Mouse (Mus musculus) forebrain, embryonic 13.5 days (tissue): ENCODE measurements around the gene Prox1. TPM values are rescaled to one million over a fixed set of nuclear protein-coding genes. Genes with fewer than 3 reads are reported as not detected.

Experiments used
- ATAC-seq: fragments of 200-750 bp; cut with Nextera tagmentation; 2 replicates; pipeline ENCODE4 v1.8.0; 2017
- H3K27ac ChIP-seq: fragments of 300-500 bp; sonication (generic); 2 replicates; pipeline ENCODE4 v1.5.1; 2015; ENCODE audit warnings: inconsistent platforms, mild to moderate bottlenecking, moderate library complexity
- H3K27me3 ChIP-seq: fragments of 300-500 bp; sonication (generic); 2 replicates; pipeline ENCODE4 v1.6.1; 2015; ENCODE audit warnings: mild to moderate bottlenecking, inconsistent platforms
- H3K36me3 ChIP-seq: fragments of 300-500 bp; sonication (generic); 2 replicates; pipeline ENCODE4 v1.6.1; 2015; ENCODE audit warnings: mild to moderate bottlenecking, inconsistent platforms; ENCODE audit not compliant: poor library complexity, severe bottlenecking
- H3K4me1 ChIP-seq: fragments of 300-500 bp; sonication (generic); 2 replicates; pipeline ENCODE4 v1.6.1; 2015; ENCODE audit warnings: inconsistent platforms
- H3K4me2 ChIP-seq: fragments of 300-500 bp; sonication (generic); 2 replicates; pipeline ENCODE4 v1.6.1; 2015; ENCODE audit warnings: inconsistent platforms, mild to moderate bottlenecking, moderate library complexity
- H3K4me3 ChIP-seq: fragments of 300-500 bp; sonication (generic); 2 replicates; pipeline ENCODE4 v1.5.1; 2015; ENCODE audit warnings: mild to moderate bottlenecking, inconsistent platforms
- H3K9ac ChIP-seq: fragments of 300-500 bp; sonication (generic); 2 replicates; pipeline ENCODE4 v1.6.1; 2015; ENCODE audit warnings: mild to moderate bottlenecking, inconsistent platforms
- H3K9me3 ChIP-seq: fragments of 300-500 bp; sonication (generic); replicated peaks from 2 replicates; pipeline ENCODE4 v1.6.1; 2016; ENCODE audit warnings: inconsistent platforms
- WGBS: fragments of 180-500 bp; shearing (Covaris S2); methylation state at CpG from one replicate; pipeline ENCODE4 v1.1.7; 2015; 5-methylcytosine and 5-hydroxymethylcytosine counted together
- polyA plus RNA-seq: library from polyadenylated mRNA; unstranded; fragments of >200 nt; fragmentation: Nextera tagmentation; extraction: Ambion mirVana; gene quantifications from 2 replicates; pipeline ENCODE4 v1.2.1, GENCODE M21; 2015

Prox1 gene
- polyA plus RNA-seq, 1 experiment from 2014 or later: 10.9 TPM

DNA sequence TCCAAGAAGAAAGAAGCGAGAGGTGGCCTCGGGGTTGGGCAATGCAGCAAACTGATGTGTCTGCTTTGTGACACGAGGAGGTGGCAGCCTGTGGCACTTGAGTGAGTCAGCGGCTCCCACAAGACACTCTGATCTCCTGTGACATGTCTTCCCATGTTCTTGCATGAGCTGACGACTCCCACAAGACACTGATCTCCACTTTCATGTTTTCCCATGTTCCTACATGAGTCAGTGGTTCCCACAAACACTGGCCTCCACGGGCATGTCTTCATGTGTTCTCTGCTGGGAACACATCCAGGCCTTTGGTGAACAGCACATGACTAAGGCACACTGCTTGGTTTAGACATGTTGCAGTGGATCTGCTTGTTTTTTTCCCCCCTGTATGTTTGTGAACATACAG is 58.8 kb downstream of the Prox1 start:
- WGBS: 72% methylated on average over 6 of the region's 6 CpGs
- H3K4me1 ChIP-seq: no peaks in the 10 kb centered on the region

DNA sequence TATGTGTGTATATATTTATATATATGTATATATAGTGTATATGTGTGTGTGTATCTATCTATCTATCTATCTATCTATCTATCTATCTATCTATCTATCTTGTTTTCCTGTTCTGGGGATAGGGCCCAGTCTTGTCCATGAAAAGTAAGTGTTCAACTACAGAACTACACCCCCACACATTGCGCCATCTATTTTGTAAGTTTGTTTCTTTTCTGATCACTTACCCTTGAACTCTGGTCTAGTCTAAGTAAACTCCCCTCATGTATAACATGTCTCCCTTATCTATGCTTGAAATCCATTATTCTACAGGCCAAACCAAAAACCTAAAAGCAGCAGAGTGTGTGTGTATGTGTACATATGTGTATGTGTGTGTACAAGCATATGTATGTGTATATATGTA is 62.9 kb downstream of the Prox1 start:
- ATAC-seq: no peak
- Histone ChIP-seq H3K4me1 (no peaks in the 10 kb centered on the region), H3K4me3 (no peak overlapping the region), H3K9ac (no peak overlapping the region), H3K36me3 (no peaks in the 10 kb centered on the region), H3K9me3 (peaks cover 5% of the 10 kb centered on the region; the same call in 1 of the 2 replicates), H3K4me2 (no peak overlapping the region), H3K27me3 (no peaks in the 10 kb centered on the region), H3K27ac (no peak overlapping the region)
- 94% methylated on average over 1 of the region's 1 CpGs for whole genome bisulfite sequencing

More for the DNA sequence above, 58.8 kb downstream of the Prox1 start:
- no peak for ATAC-seq
- H3K27me3 ChIP-seq: no peaks in the 10 kb centered on the region
- H3K36me3 ChIP-seq: no peaks in the 10 kb centered on the region
- H3K9ac ChIP-seq: no peak overlapping the region
- no peak overlapping the region for H3K4me3 ChIP-seq
- no peak overlapping the region for H3K27ac ChIP-seq
- peaks cover 5% of the 10 kb centered on the region; the same call in 1 of the 2 replicates for H3K9me3 ChIP-seq
- no peak overlapping the region for H3K4me2 ChIP-seq

GRCm38 (mm10) chr1:190106674-190107420 is 63.7 kb downstream of the Prox1 start:
- no peaks in the 10 kb centered on the region for H3K36me3 ChIP-seq
- no peak overlapping the region for H3K9ac ChIP-seq
- 84% methylated on average over 16 of the region's 16 CpGs for WGBS
- H3K27me3 ChIP-seq: no peaks in the 10 kb centered on the region
- H3K27ac ChIP-seq: no peak overlapping the region
- H3K9me3 ChIP-seq: peaks cover 5% of the 10 kb centered on the region; the same call in 1 of the 2 replicates
- ATAC-seq: no peak
- H3K4me2 ChIP-seq: no peak overlapping the region
- H3K4me1 ChIP-seq: no peaks in the 10 kb centered on the region
- H3K4me3 ChIP-seq: no peak overlapping the region

GRCm38 (mm10) chr1:190106060-190106459 is 64.5 kb downstream of the Prox1 start:
- H3K4me2 ChIP-seq: no peak overlapping the region
- H3K27me3 ChIP-seq: no peaks in the 10 kb centered on the region
- WGBS: 65% methylated on average over 5 of the region's 5 CpGs
- no peak overlapping the region for H3K4me3 ChIP-seq
- H3K36me3 ChIP-seq: no peaks in the 10 kb centered on the region
- no peak for ATAC-seq
- H3K9ac ChIP-seq: no peak overlapping the region
- no peak overlapping the region for H3K27ac ChIP-seq
- peaks cover 5% of the 10 kb centered on the region; the same call in 1 of the 2 replicates for H3K9me3 ChIP-seq
- no peaks in the 10 kb centered on the region for H3K4me1 ChIP-seq

GRCm38 (mm10) chr1:190093326-190093725 is 77.2 kb downstream of the Prox1 start:
- Histone ChIP-seq H3K9me3 (no peaks in the 10 kb centered on the region), H3K4me2 (no peak overlapping the region), H3K4me3 (no peak overlapping the region), H3K27me3 (no peaks in the 10 kb centered on the region), H3K4me1 (no peaks in the 10 kb centered on the region), H3K36me3 (no peaks in the 10 kb centered on the region), H3K27ac (no peak overlapping the region), H3K9ac (no peak overlapping the region)
- no peak for ATAC-seq
- WGBS: 86% methylated on average over 9 of the region's 9 CpGs

DNA sequence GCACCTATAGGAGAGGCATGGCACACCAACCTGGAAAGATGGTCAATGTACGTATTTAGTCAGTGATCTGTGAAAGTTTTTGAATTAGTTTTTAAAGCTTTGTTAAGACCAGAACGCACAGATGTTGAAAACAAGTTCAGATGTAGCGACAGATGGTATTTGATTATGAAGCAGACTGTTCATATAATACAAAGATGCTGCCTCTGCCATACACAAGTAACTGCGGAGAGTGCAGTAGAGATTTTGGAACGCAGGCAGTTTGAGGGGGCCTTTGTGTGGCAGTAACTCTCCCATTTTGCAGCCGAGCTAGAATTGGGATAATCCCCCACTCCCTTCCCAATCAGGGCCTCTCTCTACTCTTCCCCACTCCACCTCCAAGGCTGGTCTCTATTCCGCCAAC is 78.4 kb downstream of the Prox1 start:
- Histone ChIP-seq H3K4me1 (no peaks in the 10 kb centered on the region), H3K9ac (no peak overlapping the region), H3K27me3 (no peaks in the 10 kb centered on the region), H3K4me2 (no peak overlapping the region), H3K27ac (no peak overlapping the region), H3K36me3 (no peaks in the 10 kb centered on the region), H3K4me3 (no peak overlapping the region), H3K9me3 (no peaks in the 10 kb centered on the region)
- WGBS: 77% methylated on average over 7 of the region's 7 CpGs
- no peak for ATAC-seq

DNA sequence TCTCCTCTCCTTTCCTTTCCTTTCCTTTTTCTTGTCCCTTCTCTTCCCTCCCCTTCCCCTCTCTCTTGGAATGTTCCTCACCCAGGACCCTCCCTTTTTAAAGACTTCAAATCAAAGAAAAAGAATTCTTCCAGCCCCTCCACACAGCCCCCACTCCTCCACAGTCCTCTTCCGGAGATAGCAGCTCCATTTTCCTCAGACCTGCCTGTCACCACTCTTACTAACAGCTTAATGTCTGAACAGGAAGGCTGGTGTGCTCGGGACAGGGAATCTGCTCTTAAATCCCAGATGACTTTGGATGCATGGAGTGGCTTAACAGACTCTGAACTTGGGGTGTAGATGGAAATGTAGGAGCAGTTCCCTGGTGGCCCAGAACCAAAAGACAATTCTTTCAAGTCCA is 81.6 kb downstream of the Prox1 start:
- H3K9ac ChIP-seq: no peak overlapping the region
- H3K36me3 ChIP-seq: no peaks in the 10 kb centered on the region
- WGBS: 63% methylated on average over 2 of the region's 2 CpGs
- H3K9me3 ChIP-seq: no peaks in the 10 kb centered on the region
- ATAC-seq: no peak
- H3K27ac ChIP-seq: no peak overlapping the region
- no peaks in the 10 kb centered on the region for H3K4me1 ChIP-seq
- H3K27me3 ChIP-seq: no peaks in the 10 kb centered on the region
- H3K4me2 ChIP-seq: no peak overlapping the region
- H3K4me3 ChIP-seq: no peak overlapping the region

- no peak overlapping the region for H3K9ac ChIP-seq
- no peaks in the 10 kb centered on the region for H3K36me3 ChIP-seq
- no peak for ATAC-seq
- H3K4me1 ChIP-seq: no peaks in the 10 kb centered on the region
- no peak overlapping the region for H3K4me2 ChIP-seq
- no peaks in the 10 kb centered on the region for H3K27me3 ChIP-seq
- H3K4me3 ChIP-seq: no peak overlapping the region
- WGBS: 93% methylated on average over 7 of the region's 7 CpGs
- H3K9me3 ChIP-seq: no peaks in the 10 kb centered on the region
- no peak overlapping the region for H3K27ac ChIP-seq
Observed at GRCm38 (mm10) chr1:190085703-190086102, 84.8 kb downstream of the Prox1 start.

- Histone ChIP-seq H3K4me3 (no peak overlapping the region), H3K9ac (no peak overlapping the region), H3K27ac (no peak overlapping the region), H3K4me1 (0 out of 2 replicates have a peak, but pooled peaks cover 6% of the 10 kb centered on the region), H3K4me2 (no peak overlapping the region), H3K36me3 (no peaks in the 10 kb centered on the region), H3K27me3 (no peaks in the 10 kb centered on the region), H3K9me3 (no peaks in the 10 kb centered on the region)
- 76% methylated on average over 9 of the region's 10 CpGs for WGBS
- no peak for ATAC-seq
Observed at GRCm38 (mm10) chr1:190079643-190080275, 90.8 kb downstream of the Prox1 start.

GRCm38 (mm10) chr1:190076601-190077000 is 93.9 kb downstream of the Prox1 start:
- no peak overlapping the region for H3K4me2 ChIP-seq

More at GRCm38 (mm10) chr1:190076601-190077000, 93.9 kb downstream of the Prox1 start:
- Histone ChIP-seq H3K9ac (no peak overlapping the region), H3K27ac (no peak overlapping the region), H3K36me3 (no peaks in the 10 kb centered on the region), H3K4me1 (0 out of 2 replicates have a peak, but pooled peaks cover 6% of the 10 kb centered on the region), H3K27me3 (no peaks in the 10 kb centered on the region), H3K9me3 (no peaks in the 10 kb centered on the region), H3K4me3 (no peak overlapping the region)
- 79% methylated on average over 11 of the region's 11 CpGs for WGBS
- no peak for ATAC-seq
